Mouse (Mus musculus): ENCODE measurements at regions not wholly inside any gene's neighbourhood (a gene's known extent, or its start where the extent isn't known, plus 50 kb on each side); places are given as distances from the start of the nearest gene placed in this dataset.
"Not testable (repeated sequence)": the region's sequence is repeated elsewhere in the genome, so short reads cannot be mapped to it uniquely, and the experiment has no call there.

GRCm38 (mm10) chr2:171985813-171986572, 57.3 kb downstream of the Cbln4 start:
- WGBS: 9% methylated on average over 8 of the region's 8 CpGs
- no peaks in the 10 kb centered on the region for H3K27me3 ChIP-seq (ENCODE audit: control insufficient read depth, insufficient read depth, low read length)
- no peak for ATAC-seq (ENCODE audit: low FRiP score)

DNA sequence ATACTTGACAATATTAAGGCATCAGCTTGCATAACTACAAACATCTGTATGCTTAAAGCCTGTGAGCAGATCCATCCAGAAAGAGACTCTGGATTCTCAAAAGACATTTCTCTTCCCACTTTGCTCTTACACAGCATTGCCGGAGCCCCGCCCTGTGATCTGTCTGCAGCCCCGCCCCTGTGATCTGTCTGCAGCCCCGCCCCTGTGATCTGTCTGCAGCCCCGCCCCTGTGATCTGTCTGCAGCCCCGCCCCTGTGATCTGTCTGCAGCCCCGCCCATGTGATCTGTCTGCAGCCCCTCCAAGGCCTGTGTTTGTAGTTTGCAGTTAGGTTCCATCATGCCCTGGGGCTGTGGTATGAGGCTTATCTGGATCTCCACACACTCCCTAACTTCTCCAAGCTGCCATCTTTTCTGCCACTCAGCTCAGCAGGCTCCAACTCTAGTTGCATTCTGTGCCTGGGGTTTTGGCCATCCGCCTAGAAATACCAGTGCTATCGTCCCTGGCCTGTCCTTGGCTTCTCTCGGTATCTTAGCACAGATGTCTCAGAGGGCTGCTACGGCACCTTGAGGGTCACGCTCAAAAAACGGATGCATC, 73.9 kb downstream of the Cbln4 start:
- Histone ChIP-seq H3K27ac (ENCODE audit: low read depth, low read length) (no peak overlapping the region), H3K36me3 (ENCODE audit: control insufficient read depth, insufficient read depth, low read length) (no peaks in the 10 kb centered on the region), H3K9ac (ENCODE audit: low read depth, low read length) (no peak overlapping the region), H3K9me3 (ENCODE audit: control insufficient read depth, low read length) (no peaks in the 10 kb centered on the region), H3K27me3 (ENCODE audit: control insufficient read depth, insufficient read depth, low read length) (no peaks in the 10 kb centered on the region), H3K4me3 (ENCODE audit: low read depth, low read length) (no peak overlapping the region), H3K4me1 (replicated peaks; ENCODE audit: control insufficient read depth, insufficient read depth, low read length) (no peaks in the 10 kb centered on the region), H3K4me2 (replicated peaks; ENCODE audit: low read depth, low read length) (no peak overlapping the region)
- no peak for ATAC-seq (ENCODE audit: low FRiP score)
- DNase-seq (ENCODE audit: low spot score): no peak
- WGBS: 54% methylated on average over 13 of the region's 13 CpGs

More at GRCm38 (mm10) chr2:171985813-171986572, 57.3 kb downstream of the Cbln4 start:
- H3K4me1 ChIP-seq (replicated peaks; ENCODE audit: control insufficient read depth, insufficient read depth, low read length): no peaks in the 10 kb centered on the region; the same call in 1 of the 2 replicates
- H3K4me2 ChIP-seq (replicated peaks; ENCODE audit: low read depth, low read length): no peak overlapping the region
- DNase-seq (ENCODE audit: low spot score): no peak
- no peaks in the 10 kb centered on the region for H3K9me3 ChIP-seq (ENCODE audit: control insufficient read depth, low read length)
- H3K4me3 ChIP-seq (ENCODE audit: low read depth, low read length): no peak overlapping the region
- no peak overlapping the region for H3K27ac ChIP-seq (ENCODE audit: low read depth, low read length)
- no peak overlapping the region for H3K9ac ChIP-seq (ENCODE audit: low read depth, low read length)
- H3K36me3 ChIP-seq (ENCODE audit: control insufficient read depth, insufficient read depth, low read length): no peaks in the 10 kb centered on the region

GRCm38 (mm10) chr2:171946569-171947250, 96.6 kb downstream of the Cbln4 start:
- H3K9me3 ChIP-seq (ENCODE audit: control insufficient read depth, low read length): no peaks in the 10 kb centered on the region
- no peaks in the 10 kb centered on the region for H3K36me3 ChIP-seq (ENCODE audit: control insufficient read depth, insufficient read depth, low read length)
- no peak overlapping the region for H3K27ac ChIP-seq (ENCODE audit: low read depth, low read length)
- no peak overlapping the region for H3K9ac ChIP-seq (ENCODE audit: low read depth, low read length)
- H3K4me2 ChIP-seq (replicated peaks; ENCODE audit: low read depth, low read length): no peak overlapping the region
- DNase-seq (ENCODE audit: low spot score) (no peak), ATAC-seq (ENCODE audit: low FRiP score) (no peak)
- H3K4me3 ChIP-seq (ENCODE audit: low read depth, low read length): no peak overlapping the region
- no peaks in the 10 kb centered on the region for H3K4me1 ChIP-seq (replicated peaks; ENCODE audit: control insufficient read depth, insufficient read depth, low read length)
- WGBS: 85% methylated on average over 7 of the region's 7 CpGs
- H3K27me3 ChIP-seq (ENCODE audit: control insufficient read depth, insufficient read depth, low read length): no peaks in the 10 kb centered on the region

DNA sequence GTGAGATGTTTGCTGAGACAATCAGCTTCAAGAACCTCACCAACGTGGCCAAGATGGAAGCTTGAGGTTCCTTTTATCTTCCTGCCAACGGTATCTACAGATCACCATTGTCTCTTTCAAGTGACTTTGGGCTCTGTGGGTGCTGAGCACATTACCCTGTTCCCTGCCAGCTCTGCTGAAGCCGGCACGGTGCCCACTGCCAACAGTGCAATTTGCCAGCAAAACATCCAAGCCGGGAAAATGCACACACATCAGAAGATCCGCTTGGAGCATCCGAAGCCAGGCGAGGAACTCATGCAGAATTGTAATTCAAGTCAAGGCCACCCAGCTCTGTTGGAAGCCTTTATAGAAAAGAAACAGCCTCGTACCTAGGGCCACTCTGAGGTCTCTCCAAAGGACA, 100.6 kb downstream of the Cbln4 start:
- Histone ChIP-seq H3K9ac (ENCODE audit: low read depth, low read length) (no peak overlapping the region), H3K4me2 (replicated peaks; ENCODE audit: low read depth, low read length) (no peak overlapping the region), H3K27ac (ENCODE audit: low read depth, low read length) (no peak overlapping the region), H3K27me3 (ENCODE audit: control insufficient read depth, insufficient read depth, low read length) (no peaks in the 10 kb centered on the region), H3K4me1 (replicated peaks; ENCODE audit: control insufficient read depth, insufficient read depth, low read length) (no peaks in the 10 kb centered on the region), H3K36me3 (ENCODE audit: control insufficient read depth, insufficient read depth, low read length) (no peaks in the 10 kb centered on the region), H3K9me3 (ENCODE audit: control insufficient read depth, low read length) (no peaks in the 10 kb centered on the region), H3K4me3 (ENCODE audit: low read depth, low read length) (no peak overlapping the region)
- 86% methylated on average over 9 of the region's 9 CpGs for WGBS
- ATAC-seq (ENCODE audit: low FRiP score) (no peak), DNase-seq (ENCODE audit: low spot score) (no peak)

DNA sequence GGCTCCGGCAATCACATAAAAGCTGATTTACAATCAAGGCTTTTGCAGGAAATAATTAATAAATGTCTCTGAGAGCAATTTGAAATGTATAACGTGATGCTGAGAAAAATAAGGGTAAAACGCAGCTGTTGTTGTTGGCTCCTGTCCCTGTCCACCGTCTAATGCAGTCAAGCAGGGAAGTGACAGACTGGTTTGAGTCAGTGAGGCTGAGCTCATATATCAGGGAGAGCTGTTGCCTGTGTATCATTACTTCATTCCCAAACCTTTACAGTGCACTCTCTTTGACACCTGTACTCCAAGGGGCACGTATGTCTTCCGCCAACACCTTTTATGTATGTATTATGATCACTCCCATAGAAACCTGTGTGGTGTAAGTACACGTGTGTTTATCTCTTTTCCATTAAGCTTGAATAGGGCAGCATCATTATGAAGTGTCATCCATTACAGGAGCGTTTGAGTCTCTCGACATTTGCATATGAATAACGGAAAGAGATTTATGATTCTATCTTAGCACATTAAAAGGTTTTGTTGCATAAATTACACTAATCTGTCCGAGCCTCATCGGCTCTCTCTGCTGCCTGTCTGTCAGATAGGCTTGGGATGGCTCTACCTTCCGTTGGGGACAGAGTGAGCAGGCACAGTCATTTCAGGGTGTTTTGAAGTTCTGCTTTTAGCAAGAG, 107.5 kb downstream of the Cbln4 start:
- no peaks in the 10 kb centered on the region for H3K9me3 ChIP-seq (ENCODE audit: control insufficient read depth, low read length)
- ATAC-seq (ENCODE audit: low FRiP score): peak; percentile 53; the same call in 1 of the 2 replicates
- no peak overlapping the region for H3K9ac ChIP-seq (ENCODE audit: low read depth, low read length)
- H3K27me3 ChIP-seq (ENCODE audit: control insufficient read depth, insufficient read depth, low read length): no peaks in the 10 kb centered on the region
- no peaks in the 10 kb centered on the region for H3K36me3 ChIP-seq (ENCODE audit: control insufficient read depth, insufficient read depth, low read length)
- H3K4me3 ChIP-seq (ENCODE audit: low read depth, low read length): no peak overlapping the region
- no peak overlapping the region for H3K4me2 ChIP-seq (replicated peaks; ENCODE audit: low read depth, low read length)
- no peaks in the 10 kb centered on the region for H3K4me1 ChIP-seq (replicated peaks; ENCODE audit: control insufficient read depth, insufficient read depth, low read length)
- DNase-seq (ENCODE audit: low spot score): no peak
- H3K27ac ChIP-seq (ENCODE audit: low read depth, low read length): no peak overlapping the region
- WGBS: 71% methylated on average over 13 of the region's 13 CpGs

GRCm38 (mm10) chr2:171920960-171921359, 122.3 kb downstream of the Cbln4 start:
- 89% methylated on average over 5 of the region's 5 CpGs for WGBS
- H3K4me3 ChIP-seq (ENCODE audit: low read depth, low read length): no peak overlapping the region
- no peaks in the 10 kb centered on the region for H3K27me3 ChIP-seq (ENCODE audit: control insufficient read depth, insufficient read depth, low read length)
- no peak overlapping the region for H3K27ac ChIP-seq (ENCODE audit: low read depth, low read length)
- H3K4me1 ChIP-seq (replicated peaks; ENCODE audit: control insufficient read depth, insufficient read depth, low read length): no peaks in the 10 kb centered on the region
- ATAC-seq (ENCODE audit: low FRiP score) (no peak), DNase-seq (ENCODE audit: low spot score) (no peak)
- H3K9me3 ChIP-seq (ENCODE audit: control insufficient read depth, low read length): no peaks in the 10 kb centered on the region
- no peak overlapping the region for H3K4me2 ChIP-seq (replicated peaks; ENCODE audit: low read depth, low read length)
- no peak overlapping the region for H3K9ac ChIP-seq (ENCODE audit: low read depth, low read length)
- H3K36me3 ChIP-seq (ENCODE audit: control insufficient read depth, insufficient read depth, low read length): no peaks in the 10 kb centered on the region

- ATAC-seq (ENCODE audit: low FRiP score) (no peak), DNase-seq (ENCODE audit: low spot score) (no peak)
- Histone ChIP-seq H3K27ac (ENCODE audit: low read depth, low read length) (no peak overlapping the region), H3K9me3 (ENCODE audit: control insufficient read depth, low read length) (no peaks in the 10 kb centered on the region), H3K4me1 (replicated peaks; ENCODE audit: control insufficient read depth, insufficient read depth, low read length) (no peaks in the 10 kb centered on the region), H3K27me3 (ENCODE audit: control insufficient read depth, insufficient read depth, low read length) (no peaks in the 10 kb centered on the region; the same call in 1 of the 2 replicates), H3K36me3 (ENCODE audit: control insufficient read depth, insufficient read depth, low read length) (no peaks in the 10 kb centered on the region), H3K4me2 (replicated peaks; ENCODE audit: low read depth, low read length) (no peak overlapping the region), H3K9ac (ENCODE audit: low read depth, low read length) (no peak overlapping the region), H3K4me3 (ENCODE audit: low read depth, low read length) (no peak overlapping the region)
- 84% methylated on average over 3 of the region's 3 CpGs for WGBS
These were observed 156.0 kb downstream of the Cbln4 start for GRCm38 (mm10) chr2:171887306-171887705.

GRCm38 (mm10) chr2:171879238-171879960, 163.9 kb downstream of the Cbln4 start:
- not testable (repeated sequence) for H3K9me3 ChIP-seq (ENCODE audit: control insufficient read depth, low read length); H3K27ac ChIP-seq (ENCODE audit: low read depth, low read length); DNase-seq (ENCODE audit: low spot score); H3K27me3 ChIP-seq (ENCODE audit: control insufficient read depth, insufficient read depth, low read length); H3K4me1 ChIP-seq (replicated peaks; ENCODE audit: control insufficient read depth, insufficient read depth, low read length); H3K4me3 ChIP-seq (ENCODE audit: low read depth, low read length); H3K9ac ChIP-seq (ENCODE audit: low read depth, low read length); ATAC-seq (ENCODE audit: low FRiP score); H3K4me2 ChIP-seq (replicated peaks; ENCODE audit: low read depth, low read length); H3K36me3 ChIP-seq (ENCODE audit: control insufficient read depth, insufficient read depth, low read length)
- WGBS: 75% methylated on average over 8 of the region's 8 CpGs
